Mouse (Mus musculus) embryonic facial prominence, embryonic 15.5 days (tissue): ENCODE measurements around the gene Rhbdd3. TPM values are rescaled to one million over a fixed set of nuclear protein-coding genes. Genes with fewer than 3 reads are reported as not detected.

Source experiments
- ATAC-seq: fragments of 200-750 bp; cut with Nextera tagmentation; 2 replicates; pipeline ENCODE4 v1.8.0; 2017; ENCODE audit warnings: low read depth, moderate TSS enrichment; ENCODE audit not compliant: insufficient number of reproducible peaks, low FRiP score, low TSS enrichment
- H3K27ac ChIP-seq: fragments of 300-500 bp; sonication (generic); replicated peaks from 2 replicates; pipeline ENCODE4 v1.5.1; 2015; ENCODE audit warnings: mild to moderate bottlenecking, inconsistent platforms
- H3K27me3 ChIP-seq: fragments of 300-500 bp; sonication (generic); 2 replicates; pipeline ENCODE4 v1.6.1; 2015; ENCODE audit warnings: inconsistent platforms
- H3K36me3 ChIP-seq: fragments of 300-500 bp; sonication (generic); 2 replicates; pipeline ENCODE4 v1.6.1; 2015; ENCODE audit warnings: mild to moderate bottlenecking, inconsistent platforms
- H3K4me1 ChIP-seq: fragments of 300-500 bp; sonication (generic); 2 replicates; pipeline ENCODE4 v1.6.1; 2015; ENCODE audit warnings: inconsistent platforms
- H3K4me2 ChIP-seq: fragments of 300-500 bp; sonication (generic); replicated peaks from 2 replicates; pipeline ENCODE4 v1.6.1; 2015; ENCODE audit warnings: mild to moderate bottlenecking, inconsistent platforms
- H3K4me3 ChIP-seq: fragments of 300-500 bp; sonication (generic); replicated peaks from 2 replicates; pipeline ENCODE4 v1.5.1; 2015; ENCODE audit warnings: mild to moderate bottlenecking, inconsistent platforms
- H3K9ac ChIP-seq: fragments of 300-500 bp; sonication (generic); 2 replicates; pipeline ENCODE4 v1.6.1; 2015; ENCODE audit warnings: inconsistent platforms
- H3K9me3 ChIP-seq: fragments of 300-500 bp; sonication (generic); replicated peaks from 2 replicates; pipeline ENCODE4 v1.6.1; 2016; ENCODE audit warnings: inconsistent platforms
- WGBS: fragments of 180-500 bp; shearing (Covaris S2); methylation state at CpG from one replicate; pipeline ENCODE4 v1.1.7; 2015; 5-methylcytosine and 5-hydroxymethylcytosine counted together
- polyA plus RNA-seq: library from polyadenylated mRNA; unstranded; fragments of >200 nt; fragmentation: Nextera tagmentation; extraction: Ambion mirVana; gene quantifications from 2 replicates; pipeline ENCODE4 v1.2.1, GENCODE M21; 2015

Rhbdd3 gene
- polyA plus RNA-seq, 1 experiment from 2014 or later = 29.4 TPM

DNA sequence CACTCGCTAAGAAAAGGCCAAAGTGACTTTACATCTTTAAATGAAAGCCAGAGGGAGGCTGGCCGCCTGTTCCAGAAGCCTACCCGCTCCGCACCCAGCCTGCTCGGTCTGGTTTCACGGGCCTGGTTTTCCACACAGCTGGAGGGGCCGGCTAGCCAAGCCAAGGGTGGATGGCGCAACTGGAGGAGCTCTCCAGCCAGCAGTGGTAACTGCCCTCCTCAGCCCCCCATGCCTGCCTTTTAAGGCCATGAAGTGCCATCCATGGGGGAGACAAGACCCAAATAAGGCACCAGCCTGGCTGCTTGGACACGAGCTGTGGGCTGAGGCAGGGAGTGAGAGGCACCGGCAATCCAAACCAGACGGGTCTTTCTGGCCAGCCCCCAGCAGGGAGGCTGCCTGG lies 37.2 kb downstream of the Rhbdd3 start:
- Histone ChIP-seq H3K27me3 (no peaks in the 10 kb centered on the region), H3K4me3 (no peak overlapping the region), H3K9ac (no peak overlapping the region), H3K36me3 (no peaks in the 10 kb centered on the region; the same call in 1 of the 2 replicates), H3K4me1 (peaks cover 20% of the 10 kb centered on the region), H3K9me3 (no peaks in the 10 kb centered on the region), H3K4me2 (no peak overlapping the region), H3K27ac (0 out of 2 replicates have a peak overlapping the region, but pooled peaks have one; percentile 17)
- 45% methylated on average over 11 of the region's 11 CpGs for WGBS
- ATAC-seq = no peak

DNA sequence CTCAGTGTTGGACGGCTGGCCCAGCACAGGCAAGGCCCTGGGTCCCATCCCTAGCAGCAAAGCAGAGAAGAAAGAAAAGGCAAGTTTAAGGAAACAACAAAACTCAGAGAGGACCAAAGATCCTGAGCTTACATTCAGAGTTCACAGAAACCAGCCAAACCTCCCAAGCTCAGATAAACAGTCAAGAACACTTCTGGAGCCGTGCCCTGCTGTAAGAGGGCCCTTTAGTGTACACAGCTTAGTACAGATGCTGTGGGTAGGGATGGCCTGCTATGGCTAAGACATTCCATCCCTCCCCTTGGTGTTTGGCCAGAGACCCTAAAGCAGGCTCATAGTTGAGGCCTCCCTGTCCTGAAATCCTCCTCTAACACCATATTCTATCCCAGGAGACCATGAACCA lies 39.9 kb downstream of the Rhbdd3 start:
- no peak overlapping the region for H3K4me2 ChIP-seq
- no peak overlapping the region for H3K9ac ChIP-seq
- ATAC-seq = no peak
- 72% methylated on average over 2 of the region's 2 CpGs for WGBS
- H3K4me3 ChIP-seq = no peak overlapping the region
- H3K36me3 ChIP-seq = no peaks in the 10 kb centered on the region
- H3K4me1 ChIP-seq = peaks cover 23% of the 10 kb centered on the region
- H3K27me3 ChIP-seq = no peaks in the 10 kb centered on the region
- peak overlapping the region; percentile 28; the same call in 1 of the 2 replicates for H3K27ac ChIP-seq
- no peaks in the 10 kb centered on the region for H3K9me3 ChIP-seq

- WGBS = 80% methylated on average over 9 of the region's 9 CpGs
Observed at GRCm38 (mm10) chr11:5139372-5139771, 40.6 kb downstream of the Rhbdd3 start.

DNA sequence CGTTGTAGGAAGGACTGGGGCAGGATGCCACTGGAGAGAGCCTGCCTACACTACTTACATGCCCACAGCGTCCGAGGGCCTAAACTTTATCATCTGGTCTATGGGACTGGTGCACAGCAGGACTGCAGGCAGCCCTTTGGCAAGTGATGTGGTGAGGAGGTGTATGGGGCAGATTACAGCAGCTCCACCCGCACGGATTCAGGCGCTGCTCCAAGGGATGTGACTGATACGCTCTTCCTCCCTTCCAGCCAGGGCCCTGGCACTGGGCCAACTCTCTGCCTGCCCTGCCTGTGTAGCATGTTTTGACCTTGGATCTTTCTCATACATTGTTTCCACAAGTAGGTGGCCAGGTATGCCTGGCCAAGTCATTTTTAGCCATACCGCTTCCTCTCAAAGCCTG lies 41.9 kb downstream of the Rhbdd3 start:
- H3K4me1 ChIP-seq = peaks cover 23% of the 10 kb centered on the region
- no peaks in the 10 kb centered on the region for H3K9me3 ChIP-seq
- peak overlapping the region; percentile 30; the same call in 1 of the 2 replicates for H3K27ac ChIP-seq
- H3K4me2 ChIP-seq = no peak overlapping the region
- WGBS = 33% methylated on average over 8 of the region's 8 CpGs
- ATAC-seq = no peak
- H3K27me3 ChIP-seq = no peaks in the 10 kb centered on the region
- H3K4me3 ChIP-seq = no peak overlapping the region
- H3K9ac ChIP-seq = no peak overlapping the region
- no peaks in the 10 kb centered on the region for H3K36me3 ChIP-seq

More at GRCm38 (mm10) chr11:5139372-5139771, 40.6 kb downstream of the Rhbdd3 start:
- Histone ChIP-seq H3K27me3 (no peaks in the 10 kb centered on the region), H3K4me1 (peaks cover 23% of the 10 kb centered on the region), H3K4me2 (no peak overlapping the region), H3K9me3 (no peaks in the 10 kb centered on the region), H3K4me3 (no peak overlapping the region), H3K9ac (no peak overlapping the region), H3K36me3 (no peaks in the 10 kb centered on the region), H3K27ac (no peak overlapping the region)
- no peak for ATAC-seq

DNA sequence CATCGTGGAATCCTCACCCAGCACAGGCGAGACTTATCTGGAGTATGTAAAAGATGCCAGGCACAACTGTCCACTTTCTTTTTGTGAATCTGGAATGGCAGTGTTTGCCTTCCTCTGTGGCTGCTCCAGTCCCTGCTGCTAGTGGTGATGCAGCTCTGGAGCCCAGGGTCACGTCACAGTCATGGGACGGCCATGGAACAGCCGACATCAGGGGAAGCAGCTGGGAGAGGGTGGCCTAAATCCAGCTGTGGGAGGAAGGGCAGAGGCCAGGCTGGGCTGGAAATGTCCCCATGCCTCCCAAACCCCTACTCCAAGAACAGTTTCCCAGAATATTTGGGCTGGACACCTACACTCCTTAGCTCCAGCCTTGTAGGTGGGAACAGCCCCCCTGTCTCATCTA lies 42.5 kb downstream of the Rhbdd3 start:
- H3K4me1 ChIP-seq = peaks cover 17% of the 10 kb centered on the region
- WGBS = 87% methylated on average over 5 of the region's 5 CpGs
- no peaks in the 10 kb centered on the region for H3K36me3 ChIP-seq
- no peak overlapping the region for H3K9ac ChIP-seq
- no peaks in the 10 kb centered on the region for H3K9me3 ChIP-seq
- H3K27ac ChIP-seq = no peak overlapping the region
- H3K4me3 ChIP-seq = no peak overlapping the region
- no peak overlapping the region for H3K4me2 ChIP-seq
- H3K27me3 ChIP-seq = no peaks in the 10 kb centered on the region
- no peak for ATAC-seq

- Histone ChIP-seq H3K9ac (no peak overlapping the region), H3K4me3 (no peak overlapping the region), H3K27ac (no peak overlapping the region), H3K4me1 (peaks cover 17% of the 10 kb centered on the region), H3K9me3 (no peaks in the 10 kb centered on the region), H3K36me3 (no peaks in the 10 kb centered on the region), H3K4me2 (no peak overlapping the region), H3K27me3 (no peaks in the 10 kb centered on the region)
- ATAC-seq = peak; percentile 55; the same call in 1 of the 2 replicates
- WGBS = 74% methylated on average over 2 of the region's 2 CpGs
Observed at GRCm38 (mm10) chr11:5141965-5142364, 43.2 kb downstream of the Rhbdd3 start.

GRCm38 (mm10) chr11:5145600-5145999 lies 46.9 kb downstream of the Rhbdd3 start:
- WGBS = 72% methylated on average over 3 of the region's 3 CpGs
- no peaks in the 10 kb centered on the region for H3K27me3 ChIP-seq
- H3K36me3 ChIP-seq = no peaks in the 10 kb centered on the region
- no peak overlapping the region for H3K4me3 ChIP-seq
- H3K4me2 ChIP-seq = no peak overlapping the region
- peaks cover 32% of the 10 kb centered on the region for H3K4me1 ChIP-seq
- H3K9ac ChIP-seq = no peak overlapping the region
- no peak for ATAC-seq
- H3K27ac ChIP-seq = no peak overlapping the region
- H3K9me3 ChIP-seq = no peaks in the 10 kb centered on the region

DNA sequence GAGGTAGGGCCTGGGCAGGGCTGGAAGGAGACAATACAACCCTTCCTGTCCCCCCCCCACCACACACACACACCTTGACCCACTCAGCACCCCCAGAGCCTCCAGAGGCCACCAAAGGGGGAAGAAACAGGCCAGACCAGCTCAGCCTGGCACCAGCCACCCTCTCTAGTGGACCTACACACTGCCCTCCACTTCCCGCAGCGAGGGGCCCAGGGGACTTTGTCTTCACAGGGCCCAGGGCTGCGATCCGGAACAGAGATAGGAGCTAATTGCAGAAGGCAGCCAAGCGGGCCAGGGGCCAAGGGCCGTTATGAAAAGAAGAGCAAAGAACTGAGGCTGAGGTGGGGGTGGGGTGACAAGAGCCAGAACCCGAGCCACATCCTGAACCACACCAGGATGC lies 50.5 kb downstream of the Rhbdd3 start:
- no peak overlapping the region for H3K9ac ChIP-seq
- H3K9me3 ChIP-seq = no peaks in the 10 kb centered on the region
- 0 out of 2 replicates have a peak overlapping the region, but pooled peaks have one; percentile 12 for H3K4me2 ChIP-seq
- no peaks in the 10 kb centered on the region for H3K36me3 ChIP-seq
- peaks cover 38% of the 10 kb centered on the region for H3K4me1 ChIP-seq
- H3K27me3 ChIP-seq = no peaks in the 10 kb centered on the region
- no peak overlapping the region for H3K4me3 ChIP-seq
- no peak overlapping the region for H3K27ac ChIP-seq
- ATAC-seq = no peak
- 37% methylated on average over 7 of the region's 7 CpGs for WGBS

DNA sequence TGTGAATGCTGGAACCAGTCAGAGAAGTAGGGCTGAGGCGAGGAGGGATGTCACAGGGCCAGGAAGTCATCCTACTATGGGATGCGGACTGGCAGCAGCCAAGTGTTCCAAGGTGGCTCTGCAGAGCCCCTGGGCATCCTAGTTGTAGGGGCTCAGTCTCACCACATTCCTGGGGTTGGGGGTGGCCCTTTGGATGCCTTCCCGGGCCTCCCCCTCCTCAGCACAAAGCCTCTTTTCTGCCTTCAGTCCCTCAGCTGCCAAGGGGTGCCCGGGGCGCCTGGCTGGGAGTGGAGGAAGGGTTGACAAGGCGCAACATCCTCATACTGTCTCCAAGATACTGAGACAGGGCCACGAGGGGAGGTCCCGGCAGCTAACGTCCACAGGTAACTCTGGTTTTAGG lies 51.2 kb downstream of the Rhbdd3 start:
- Histone ChIP-seq H3K4me2 (peak overlapping the region; percentile 92; the same call in 1 of the 2 replicates), H3K36me3 (no peaks in the 10 kb centered on the region), H3K4me3 (no peak overlapping the region), H3K4me1 (peaks cover 42% of the 10 kb centered on the region), H3K27ac (no peak overlapping the region), H3K9me3 (no peaks in the 10 kb centered on the region), H3K9ac (no peak overlapping the region), H3K27me3 (no peaks in the 10 kb centered on the region)
- ATAC-seq = no peak
- WGBS = 53% methylated on average over 9 of the region's 9 CpGs

- peak overlapping the region; percentile 92 for H3K4me2 ChIP-seq
- H3K9me3 ChIP-seq = no peaks in the 10 kb centered on the region
- ATAC-seq = no peak
- H3K9ac ChIP-seq = no peak overlapping the region
- peak overlapping the region; percentile 59 for H3K4me3 ChIP-seq
- no peak overlapping the region for H3K27ac ChIP-seq
- H3K36me3 ChIP-seq = no peaks in the 10 kb centered on the region
- H3K4me1 ChIP-seq = peaks cover 48% of the 10 kb centered on the region
- 53% methylated on average over 9 of the region's 9 CpGs for WGBS
- H3K27me3 ChIP-seq = no peaks in the 10 kb centered on the region
Observed at GRCm38 (mm10) chr11:5150416-5151246, 51.9 kb downstream of the Rhbdd3 start.

DNA sequence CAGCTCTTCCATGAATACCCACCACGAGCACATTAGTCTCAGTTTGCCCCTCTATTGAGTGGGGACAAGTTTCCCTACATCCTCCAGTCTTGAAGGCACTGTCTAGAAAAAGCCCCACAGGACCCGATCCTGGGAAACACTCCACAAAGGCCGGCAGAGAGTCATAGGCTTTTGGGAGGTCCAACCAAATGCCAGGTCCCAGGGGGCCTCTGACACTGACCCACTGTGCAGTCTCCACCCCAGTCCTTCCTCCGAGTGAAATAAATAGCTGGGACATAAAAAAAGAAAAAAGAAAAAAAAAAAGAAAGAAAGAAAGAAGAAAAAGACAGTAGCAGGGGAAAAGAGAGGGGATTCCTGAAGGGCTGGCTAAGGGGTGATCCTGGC lies 52.5 kb downstream of the Rhbdd3 start:
- 26% methylated on average over 4 of the region's 4 CpGs for WGBS
- Histone ChIP-seq H3K9me3 (no peaks in the 10 kb centered on the region), H3K27me3 (no peaks in the 10 kb centered on the region), H3K4me2 (peak overlapping the region; percentile 92), H3K36me3 (no peaks in the 10 kb centered on the region), H3K4me3 (peak overlapping the region; percentile 59), H3K4me1 (peaks cover 48% of the 10 kb centered on the region), H3K9ac (peak overlapping the region; percentile 60; the same call in 1 of the 2 replicates), H3K27ac (0 out of 2 replicates have a peak overlapping the region, but pooled peaks have one; percentile 69)
- ATAC-seq = no peak
